Mouse (Mus musculus): ENCODE results near the gene Fam136a. TPM values are rescaled to one million over a fixed set of nuclear protein-coding genes. Genes with fewer than 3 reads are reported as not detected.

The Fam136a gene
- polyA plus RNA-seq, 1 experiment from 2014 or later = 111 TPM

DNA sequence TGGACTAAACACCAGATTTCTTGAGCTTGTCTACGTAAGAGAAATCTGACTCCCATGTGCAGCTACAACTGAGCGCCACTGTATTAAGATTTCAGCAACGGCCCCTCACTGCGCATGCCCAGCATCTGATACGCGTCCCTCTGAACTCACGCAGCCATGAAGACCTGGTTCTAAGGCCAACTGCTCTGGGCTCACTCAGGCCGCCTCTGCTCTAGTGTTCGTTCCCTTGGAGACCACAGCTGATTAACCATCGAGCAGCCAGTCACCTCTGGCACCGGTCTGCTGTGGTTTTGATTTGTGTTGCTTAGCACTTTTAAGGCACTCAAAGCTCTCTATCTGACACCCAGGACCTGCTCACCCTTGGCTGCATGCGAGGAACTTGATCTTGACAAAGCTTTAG, 21.9 kb downstream of the Fam136a start:
- no peak overlapping the region for H3K9ac ChIP-seq
- no peaks in the 10 kb centered on the region for H3K9me3 ChIP-seq
- no peak for ATAC-seq (ENCODE audit: borderline replicate concordance, extremely low read depth, low FRiP score, low TSS enrichment)
- H3K4me1 ChIP-seq = no peaks in the 10 kb centered on the region
- H3K4me2 ChIP-seq = no peak overlapping the region
- WGBS = 80% methylated on average over 12 of the region's 12 CpGs
- no peak overlapping the region for H3K27ac ChIP-seq
- no peaks in the 10 kb centered on the region for H3K27me3 ChIP-seq
- H3K36me3 ChIP-seq = peaks cover 57% of the 10 kb centered on the region
- H3K4me3 ChIP-seq = no peak overlapping the region

DNA sequence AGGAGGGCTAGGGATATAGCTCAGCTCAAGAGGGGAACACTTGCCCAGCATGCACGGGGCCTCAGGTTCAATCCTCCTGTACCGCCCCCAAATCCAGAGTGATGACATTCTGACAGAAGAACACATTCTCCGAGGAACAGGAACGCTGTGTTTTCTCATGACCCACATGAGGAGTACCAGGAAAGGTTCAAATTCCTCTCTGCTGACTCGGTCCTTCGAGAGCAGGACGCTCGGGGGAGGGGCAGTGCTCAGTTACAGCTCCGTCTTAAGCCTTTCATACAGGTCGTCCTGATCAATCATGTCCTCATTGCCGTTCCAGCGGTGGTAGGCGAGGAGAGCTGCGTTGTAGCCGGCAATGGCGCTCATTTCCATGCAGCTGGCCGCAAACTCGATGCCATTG, 23.0 kb downstream of the Fam136a start:
- WGBS = 66% methylated on average over 18 of the region's 18 CpGs
- no peaks in the 10 kb centered on the region for H3K27me3 ChIP-seq
- H3K9me3 ChIP-seq = no peaks in the 10 kb centered on the region
- peaks cover 57% of the 10 kb centered on the region for H3K36me3 ChIP-seq
- H3K4me1 ChIP-seq = no peaks in the 10 kb centered on the region
- no peak overlapping the region for H3K4me3 ChIP-seq
- H3K9ac ChIP-seq = no peak overlapping the region
- ATAC-seq (ENCODE audit: borderline replicate concordance, extremely low read depth, low FRiP score, low TSS enrichment) = no peak
- H3K4me2 ChIP-seq = no peak overlapping the region
- no peak overlapping the region for H3K27ac ChIP-seq

DNA sequence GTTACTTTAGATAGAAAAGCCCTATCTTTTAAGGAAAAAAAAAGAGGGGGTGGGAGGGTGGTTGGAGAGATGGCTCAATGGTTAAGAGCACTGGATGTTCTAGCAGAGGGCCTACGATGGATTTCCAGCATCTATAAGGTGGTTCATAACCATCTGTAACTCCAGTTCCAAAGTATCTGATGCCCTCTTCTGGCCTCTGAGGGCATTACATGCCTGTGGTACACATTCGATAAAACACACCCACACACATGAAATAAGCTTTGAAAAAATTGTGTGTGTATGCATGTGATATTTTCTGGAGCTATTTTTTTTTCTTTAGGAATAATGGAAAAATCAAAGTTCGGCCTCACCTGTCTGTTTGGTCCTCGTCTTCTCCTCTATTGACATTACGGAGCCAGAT, 25.9 kb downstream of the Fam136a start:
- no peak overlapping the region for H3K9ac ChIP-seq
- peaks cover 58% of the 10 kb centered on the region for H3K36me3 ChIP-seq
- no peaks in the 10 kb centered on the region for H3K27me3 ChIP-seq
- WGBS = 94% methylated on average over 5 of the region's 5 CpGs
- H3K4me3 ChIP-seq = no peak overlapping the region
- H3K4me2 ChIP-seq = no peak overlapping the region
- ATAC-seq (ENCODE audit: borderline replicate concordance, extremely low read depth, low FRiP score, low TSS enrichment) = no peak
- H3K4me1 ChIP-seq = peaks cover 16% of the 10 kb centered on the region
- no peaks in the 10 kb centered on the region for H3K9me3 ChIP-seq
- no peak overlapping the region for H3K27ac ChIP-seq

DNA sequence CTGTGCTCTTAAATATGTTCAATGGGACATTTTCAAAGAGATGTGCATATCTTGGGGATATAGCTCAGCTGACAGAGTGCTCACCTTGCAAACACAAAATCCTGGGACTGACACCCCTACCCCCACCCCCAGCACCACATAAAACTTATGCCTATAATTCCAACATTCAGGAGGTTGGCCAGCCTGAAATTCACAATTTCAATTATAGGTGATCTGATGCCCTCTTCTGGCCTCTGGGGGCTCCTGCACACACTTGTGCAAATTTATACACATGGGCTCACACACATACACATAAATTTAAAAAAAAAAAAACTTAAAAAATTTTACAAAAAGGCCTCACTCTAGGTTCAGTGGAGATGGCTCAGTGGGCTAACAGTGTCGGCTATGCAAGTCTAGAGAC, 27.7 kb downstream of the Fam136a start:
- Histone ChIP-seq H3K9me3 (no peaks in the 10 kb centered on the region), H3K27ac (no peak overlapping the region), H3K27me3 (no peaks in the 10 kb centered on the region), H3K4me2 (no peak overlapping the region), H3K4me3 (no peak overlapping the region), H3K4me1 (peaks cover 23% of the 10 kb centered on the region), H3K36me3 (peaks cover 45% of the 10 kb centered on the region), H3K9ac (no peak overlapping the region)
- no peak for ATAC-seq (ENCODE audit: borderline replicate concordance, extremely low read depth, low FRiP score, low TSS enrichment)
- 96% methylated on average over 1 of the region's 1 CpGs for WGBS

DNA sequence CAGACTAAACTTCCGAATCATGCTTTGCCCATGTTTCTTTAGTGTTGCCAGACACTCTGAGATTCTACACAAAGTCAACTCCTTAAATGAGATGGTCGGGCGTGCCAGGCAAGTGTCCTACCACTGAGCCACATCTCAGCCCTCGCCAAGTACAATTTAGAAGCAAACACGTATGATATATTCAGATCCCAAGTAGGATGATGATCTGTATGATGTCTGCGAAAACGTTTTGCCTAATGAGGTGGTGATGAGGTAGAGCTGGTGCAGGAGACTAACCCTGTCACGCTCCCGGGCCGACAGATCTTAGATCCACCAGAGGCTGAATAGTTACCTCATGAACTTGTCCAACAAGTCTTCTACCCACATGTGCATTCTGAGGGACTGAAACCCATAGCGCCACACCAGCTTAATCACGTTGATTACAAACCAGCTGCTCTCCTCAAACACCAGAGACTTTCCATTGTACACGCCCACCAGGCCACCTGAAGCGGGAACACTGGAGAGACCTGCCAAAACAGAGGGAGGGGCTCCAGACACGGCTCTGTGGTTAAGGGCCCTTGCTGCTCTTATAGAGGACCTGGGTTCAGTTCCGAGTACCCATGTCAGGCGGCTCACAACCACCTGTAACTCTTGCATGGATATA, 28.8 kb downstream of the Fam136a start:
- Histone ChIP-seq H3K9ac (no peak overlapping the region), H3K36me3 (peaks cover 35% of the 10 kb centered on the region), H3K4me3 (no peak overlapping the region), H3K4me1 (peaks cover 23% of the 10 kb centered on the region), H3K27me3 (no peaks in the 10 kb centered on the region), H3K27ac (no peak overlapping the region), H3K9me3 (no peaks in the 10 kb centered on the region), H3K4me2 (no peak overlapping the region)
- WGBS = 82% methylated on average over 17 of the region's 17 CpGs
- ATAC-seq (ENCODE audit: borderline replicate concordance, extremely low read depth, low FRiP score, low TSS enrichment) = no peak

DNA sequence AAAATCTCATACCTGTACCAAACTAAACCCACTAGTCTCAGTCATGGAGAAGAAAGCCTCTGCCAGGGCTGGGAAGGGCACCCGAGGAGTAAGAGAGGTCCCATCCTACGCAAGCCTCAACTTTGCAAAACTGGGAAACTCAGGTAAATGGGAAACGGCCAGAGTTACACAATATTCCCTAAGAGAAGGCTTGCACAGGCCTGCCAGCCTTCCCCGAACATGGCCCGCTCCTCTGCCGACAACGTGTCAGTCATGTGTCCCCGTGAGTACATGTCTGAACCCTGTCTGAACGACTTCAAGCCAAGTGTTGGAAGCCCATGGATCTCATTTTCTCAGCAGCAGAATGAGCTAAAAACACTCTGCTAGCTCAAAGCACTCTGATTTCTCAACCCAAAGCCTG, 29.6 kb downstream of the Fam136a start:
- WGBS = 88% methylated on average over 9 of the region's 9 CpGs
- ATAC-seq (ENCODE audit: borderline replicate concordance, extremely low read depth, low FRiP score, low TSS enrichment) = no peak
- Histone ChIP-seq H3K4me1 (peaks cover 23% of the 10 kb centered on the region), H3K27ac (no peak overlapping the region), H3K9ac (no peak overlapping the region), H3K4me3 (no peak overlapping the region), H3K4me2 (peak overlapping the region; percentile 79), H3K9me3 (no peaks in the 10 kb centered on the region), H3K36me3 (peaks cover 26% of the 10 kb centered on the region), H3K27me3 (no peaks in the 10 kb centered on the region)

DNA sequence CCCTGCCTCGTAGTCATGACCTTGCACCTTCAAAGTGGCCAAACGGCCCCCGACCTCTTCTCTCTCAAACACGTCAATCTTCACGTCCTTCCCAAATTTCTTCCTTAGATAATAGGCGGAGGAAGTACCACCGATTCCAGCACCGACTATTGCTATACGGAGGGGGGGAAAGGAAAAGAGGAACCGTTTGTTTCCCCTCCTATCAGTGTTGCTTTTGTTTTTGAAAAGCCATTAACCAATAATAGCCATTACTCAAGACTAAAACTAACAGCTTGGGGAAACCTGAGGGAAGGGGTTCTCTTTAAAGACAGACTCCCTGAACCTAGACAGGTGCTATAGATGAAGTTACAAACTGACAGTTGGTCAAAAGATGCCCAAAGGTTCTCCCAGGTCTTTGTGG, 30.5 kb downstream of the Fam136a start:
- Histone ChIP-seq H3K4me1 (peaks cover 27% of the 10 kb centered on the region), H3K4me3 (peak overlapping the region; percentile 84), H3K4me2 (peak overlapping the region; percentile 79), H3K27ac (peak overlapping the region; percentile 91; the same call in 1 of the 2 replicates), H3K36me3 (peaks cover 17% of the 10 kb centered on the region), H3K27me3 (no peaks in the 10 kb centered on the region), H3K9ac (peak overlapping the region; percentile 85), H3K9me3 (no peaks in the 10 kb centered on the region)
- ATAC-seq (ENCODE audit: borderline replicate concordance, extremely low read depth, low FRiP score, low TSS enrichment) = no peak
- 15% methylated on average over 10 of the region's 10 CpGs for WGBS

DNA sequence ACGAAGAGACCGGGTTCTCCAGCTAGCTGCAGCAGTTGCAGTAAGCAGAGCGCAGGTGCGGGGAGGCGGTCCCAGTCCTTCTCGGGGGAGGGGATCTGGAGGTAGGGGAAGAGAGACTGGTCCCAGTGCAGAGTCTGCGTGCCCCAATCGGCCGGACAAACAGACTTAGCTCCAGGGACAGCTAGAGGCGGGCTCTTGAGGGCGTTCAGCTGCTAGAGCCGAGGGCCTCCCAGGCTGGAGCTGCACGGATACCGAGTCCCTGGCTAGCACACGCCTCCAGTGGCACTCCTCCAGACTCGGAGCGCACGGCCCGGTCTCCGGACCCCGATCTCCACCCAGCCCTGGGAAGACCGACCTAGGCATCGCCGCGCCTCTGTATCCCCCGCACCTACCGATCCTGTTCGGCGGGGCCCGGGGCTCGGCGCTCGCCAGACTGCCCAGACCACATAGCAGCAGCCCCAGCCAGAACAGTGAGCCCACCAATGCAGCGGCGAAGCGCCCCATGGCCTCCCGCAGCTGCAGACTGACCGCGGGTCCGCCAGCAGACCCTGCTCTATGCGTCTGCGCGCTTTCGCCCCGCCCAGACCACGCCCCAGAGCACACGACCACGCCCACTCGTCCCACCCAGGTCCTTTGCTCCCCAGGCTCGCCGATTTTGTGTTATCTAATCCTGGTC, 31.3 kb downstream of the Fam136a start, which contains the start of gene Pcyox1:
Pcyox1 (minus strand) TSS at position 574 of the 676 bp plus-strand sequence.
- WGBS = 0% methylated on average over 51 of the region's 51 CpGs
- Histone ChIP-seq H3K27ac (peak within 1 kb of the TSS; percentile 91), H3K9ac (peak within 1 kb of the TSS; percentile 85), H3K4me2 (peak within 1 kb of the TSS; percentile 79), H3K4me3 (peak within 1 kb of the TSS; percentile 84), H3K9me3 (no peaks in the 10 kb centered on the region), H3K4me1 (peaks cover 27% of the 10 kb centered on the region), H3K36me3 (peaks cover 10% of the 10 kb centered on the region), H3K27me3 (no peaks in the 10 kb centered on the region)
- ATAC-seq (ENCODE audit: borderline replicate concordance, extremely low read depth, low FRiP score, low TSS enrichment) = peak; percentile 96

DNA sequence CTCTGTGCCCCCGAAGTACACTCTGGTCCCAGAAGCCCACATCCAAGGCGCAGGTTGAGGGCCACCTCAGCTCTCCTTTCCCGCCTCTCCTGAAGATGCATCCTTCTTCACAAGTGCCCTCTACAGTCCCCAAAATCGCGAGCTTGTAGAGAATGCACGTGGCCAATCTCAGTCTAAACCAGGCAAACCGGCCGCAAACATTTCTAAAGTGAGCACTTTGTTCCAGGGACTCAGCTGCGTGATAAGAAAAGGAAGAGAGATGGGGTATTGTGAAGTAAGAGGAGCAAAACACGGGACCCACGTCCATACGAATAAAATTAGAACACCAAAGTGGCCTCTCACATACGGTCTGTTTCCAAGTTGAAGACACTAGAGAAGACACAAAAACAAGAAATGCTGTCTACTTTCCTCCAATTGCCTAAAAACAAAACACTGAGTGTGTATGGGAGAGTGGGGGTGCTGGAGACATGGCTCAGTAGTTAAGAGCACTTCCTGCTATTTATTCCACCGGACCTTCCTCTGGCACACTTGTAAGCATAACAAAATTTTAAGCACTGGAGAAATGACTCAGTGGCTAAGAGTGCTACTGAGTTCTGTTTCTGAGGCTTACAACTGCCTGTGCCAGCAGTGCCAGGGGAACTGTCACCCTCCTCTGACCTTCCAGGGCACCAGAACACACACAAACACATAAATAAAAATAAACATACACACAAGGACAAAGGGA, 32.0 kb downstream of the Fam136a start:
- WGBS = 2% methylated on average over 14 of the region's 14 CpGs
- Histone ChIP-seq H3K27ac (peak overlapping the region; percentile 91), H3K27me3 (no peaks in the 10 kb centered on the region), H3K36me3 (peaks cover 4% of the 10 kb centered on the region; the same call in 1 of the 2 replicates), H3K4me3 (peak overlapping the region; percentile 84), H3K4me1 (peaks cover 27% of the 10 kb centered on the region), H3K9me3 (no peaks in the 10 kb centered on the region), H3K9ac (peak overlapping the region; percentile 85), H3K4me2 (peak overlapping the region; percentile 79)
- no peak; the same call in 1 of the 2 replicates for ATAC-seq (ENCODE audit: borderline replicate concordance, extremely low read depth, low FRiP score, low TSS enrichment)

DNA sequence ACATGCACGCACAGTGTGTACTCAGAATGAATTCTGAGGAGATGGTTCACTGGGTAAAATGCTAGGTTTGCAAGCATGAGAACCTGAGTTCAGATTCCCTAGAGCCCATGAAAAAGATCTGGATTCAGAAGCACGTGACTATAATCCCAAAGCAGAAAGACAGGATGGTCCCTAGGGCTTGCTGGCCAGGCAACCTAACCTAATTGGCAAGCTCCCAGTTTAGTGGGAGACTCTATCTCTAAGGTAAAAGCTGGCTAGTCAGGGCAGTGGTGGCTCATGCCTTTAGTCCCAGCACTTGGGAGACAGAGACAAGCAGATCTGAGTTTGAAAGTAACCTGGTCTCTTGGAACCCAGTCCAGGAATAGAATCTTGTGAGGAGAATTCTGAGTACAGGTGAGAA, 33.5 kb downstream of the Fam136a start:
- WGBS = 83% methylated on average over 2 of the region's 2 CpGs
- Histone ChIP-seq H3K36me3 (peaks cover 2% of the 10 kb centered on the region; the same call in 1 of the 2 replicates), H3K4me2 (no peak overlapping the region), H3K9ac (no peak overlapping the region), H3K4me1 (peaks cover 30% of the 10 kb centered on the region), H3K27ac (no peak overlapping the region), H3K27me3 (no peaks in the 10 kb centered on the region), H3K9me3 (no peaks in the 10 kb centered on the region), H3K4me3 (no peak overlapping the region)
- ATAC-seq (ENCODE audit: borderline replicate concordance, extremely low read depth, low FRiP score, low TSS enrichment) = no peak

DNA sequence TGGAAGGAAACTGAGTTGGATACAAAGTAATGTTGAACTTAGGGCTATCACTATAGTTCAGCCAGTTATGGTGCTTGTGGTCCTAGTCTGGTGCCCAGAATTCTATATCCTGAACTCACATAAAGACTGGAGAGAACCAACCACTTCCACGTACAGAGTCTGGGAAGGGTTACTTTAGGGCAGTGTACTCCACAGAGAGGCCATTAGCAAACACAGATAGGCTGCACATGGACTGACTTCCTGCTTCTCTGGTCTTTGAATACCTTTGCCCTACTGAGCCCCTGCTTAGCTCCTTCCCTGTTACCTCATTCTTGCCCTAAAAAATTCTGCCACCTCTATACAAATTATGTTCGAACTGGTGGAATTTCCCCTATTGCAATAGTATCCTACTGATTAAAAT, 34.5 kb downstream of the Fam136a start:
- Histone ChIP-seq H3K4me3 (no peak overlapping the region), H3K36me3 (no peaks in the 10 kb centered on the region), H3K9ac (no peak overlapping the region), H3K27me3 (no peaks in the 10 kb centered on the region), H3K4me2 (no peak overlapping the region), H3K9me3 (no peaks in the 10 kb centered on the region), H3K27ac (no peak overlapping the region), H3K4me1 (peaks cover 26% of the 10 kb centered on the region)
- 68% methylated on average over 2 of the region's 2 CpGs for WGBS
- ATAC-seq (ENCODE audit: borderline replicate concordance, extremely low read depth, low FRiP score, low TSS enrichment) = no peak

DNA sequence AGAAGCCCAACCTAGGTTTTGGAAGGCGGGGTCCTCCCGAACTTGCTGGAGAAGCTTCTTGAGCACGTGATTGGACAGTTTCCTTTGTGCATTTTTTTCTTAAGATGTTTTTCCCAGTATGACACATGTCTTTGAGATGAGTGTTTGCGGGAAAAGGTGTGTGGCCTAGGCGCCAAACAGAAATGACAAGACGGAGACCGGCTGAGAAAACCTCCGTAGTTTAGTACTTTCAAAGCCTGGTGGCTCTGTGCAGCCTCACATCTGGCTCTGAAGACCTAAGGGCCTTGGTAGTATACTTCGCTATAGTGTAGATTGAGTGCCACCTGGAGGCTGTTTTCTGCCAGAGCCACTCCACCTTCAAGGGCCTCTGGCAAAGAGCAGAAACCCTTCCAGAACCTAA, 35.5 kb downstream of the Fam136a start:
- no peak for ATAC-seq (ENCODE audit: borderline replicate concordance, extremely low read depth, low FRiP score, low TSS enrichment)
- H3K9me3 ChIP-seq = no peaks in the 10 kb centered on the region
- no peaks in the 10 kb centered on the region for H3K27me3 ChIP-seq
- H3K36me3 ChIP-seq = no peaks in the 10 kb centered on the region
- 2% methylated on average over 9 of the region's 9 CpGs for WGBS
- H3K9ac ChIP-seq = no peak overlapping the region
- H3K27ac ChIP-seq = no peak overlapping the region
- H3K4me1 ChIP-seq = peaks cover 19% of the 10 kb centered on the region
- peak overlapping the region; percentile 18 for H3K4me3 ChIP-seq
- H3K4me2 ChIP-seq = peak overlapping the region; percentile 50

Measured in lung, embryonic 15.5 days (tissue).